Mouse (Mus musculus) midbrain, postnatal 0 days (tissue): ENCODE data around the gene Capg. TPM values are rescaled to one million over a fixed set of nuclear protein-coding genes. Genes with fewer than 3 reads are reported as not detected.

Experiments used
- ATAC-seq: fragments of 200-750 bp; cut with Nextera tagmentation; 2 replicates; pipeline ENCODE4 v1.8.0; 2017; ENCODE audit warnings: moderate number of reproducible peaks, mild to moderate bottlenecking, moderate TSS enrichment, moderate library complexity; ENCODE audit not compliant: low FRiP score
- DNase-seq: peaks from one replicate; pipeline ENCODE4 v3.0.0-alpha.2; 2015; ENCODE audit warnings: low spot score
- H3K27ac ChIP-seq: fragments of 300-500 bp; sonication (generic); 2 replicates; pipeline ENCODE4 v1.5.1; 2014; ENCODE audit warnings: low read depth, mild to moderate bottlenecking, low read length, mixed read lengths
- H3K27me3 ChIP-seq: fragments of 300-500 bp; sonication (generic); 2 replicates; pipeline ENCODE4 v1.6.1; 2014; ENCODE audit warnings: low read length, control low read depth, mixed read lengths; ENCODE audit not compliant: insufficient read depth
- H3K36me3 ChIP-seq: fragments of 300-500 bp; sonication (generic); 2 replicates; pipeline ENCODE4 v1.6.1; 2014; ENCODE audit warnings: low read length, control low read depth, mixed read lengths; ENCODE audit not compliant: insufficient read depth
- H3K4me1 ChIP-seq: fragments of 300-500 bp; sonication (generic); 2 replicates; pipeline ENCODE4 v1.6.1; 2014; ENCODE audit warnings: mild to moderate bottlenecking, control low read depth, antibody characterized with exemption, low read length, mixed read lengths; ENCODE audit not compliant: insufficient read depth
- H3K4me2 ChIP-seq: fragments of 300-500 bp; sonication (generic); 2 replicates; pipeline ENCODE4 v1.6.1; 2014; ENCODE audit warnings: low read depth, mild to moderate bottlenecking, low read length, mixed read lengths; ENCODE audit not compliant: poor library complexity, severe bottlenecking
- H3K4me3 ChIP-seq: fragments of 300-500 bp; sonication (generic); 2 replicates; pipeline ENCODE4 v1.5.1; 2014; ENCODE audit warnings: low read depth, mild to moderate bottlenecking, low read length, moderate library complexity
- H3K9ac ChIP-seq: fragments of 300-500 bp; sonication (generic); replicated peaks from 2 replicates; pipeline ENCODE4 v1.6.1; 2014; ENCODE audit warnings: mild to moderate bottlenecking, low read length, moderate library complexity, mixed read lengths; ENCODE audit not compliant: poor library complexity, severe bottlenecking
- H3K9me3 ChIP-seq: fragments of 300-500 bp; sonication (generic); 2 replicates; pipeline ENCODE4 v1.6.1; 2016; ENCODE audit warnings: low read length, control low read depth
- CTCF ChIP-seq: IDR thresholded peaks from 2 replicates; pipeline ENCODE4 v1.5.1; 2016; ENCODE audit warnings: antibody characterized with exemption, mild to moderate bottlenecking
- WGBS: fragments of 180-500 bp; shearing (Covaris S2); extraction: QIAGEN DNeasy Blood & Tissue Kit; methylation state at CpG from one replicate; pipeline ENCODE4 v1.1.7; 2014; 5-methylcytosine and 5-hydroxymethylcytosine counted together
- polyA plus RNA-seq: library from polyadenylated mRNA; unstranded; fragments of >200 nt; fragmentation: Nextera tagmentation; extraction: Ambion mirVana; gene quantifications from 2 replicates; pipeline ENCODE4 v1.2.1, GENCODE M21; 2015
- total RNA-seq: library from RNA; depleted of rRNA; stranded (reverse); fragments of >200 nt; gene quantifications from 2 replicates; pipeline ENCODE4 v1.2.3, GENCODE M21; 2014; rRNA removed

Gene Capg
- total and polyA plus RNA-seq, 2 experiments from 2014 or later, result 6.3 to 12.2 TPM

- Histone ChIP-seq H3K9me3 (no peaks in the 10 kb centered on the region), H3K27ac (no peak overlapping the region), H3K27me3 (no peaks in the 10 kb centered on the region), H3K4me3 (no peak overlapping the region), H3K9ac (no peak overlapping the region), H3K4me1 (0 out of 2 replicates have a peak, but pooled peaks cover 6% of the 10 kb centered on the region), H3K36me3 (peaks cover 18% of the 10 kb centered on the region), H3K4me2 (no peak overlapping the region)
- peak; percentile 57 for DNase-seq
- WGBS, result 50% methylated on average over 1 of the region's 1 CpGs
- TF ChIP-seq CTCF, result peak; percentile 86
- ATAC-seq, result no peak
Observed at GRCm38 (mm10) chr6:72601732-72602131, 57.5 kb downstream of the Capg start.

- ATAC-seq (no peak), DNase-seq (no peak)
- Histone ChIP-seq H3K27ac (no peak overlapping the region), H3K4me3 (no peak overlapping the region), H3K4me1 (no peaks in the 10 kb centered on the region), H3K4me2 (no peak overlapping the region), H3K27me3 (no peaks in the 10 kb centered on the region), H3K9me3 (no peaks in the 10 kb centered on the region), H3K36me3 (peaks cover 31% of the 10 kb centered on the region), H3K9ac (no peak overlapping the region)
- no peak for TF ChIP-seq CTCF
- WGBS, result 89% methylated on average over 2 of the region's 2 CpGs
Observed at GRCm38 (mm10) chr6:72604066-72604465, 59.9 kb downstream of the Capg start.

- no peaks in the 10 kb centered on the region for H3K4me1 ChIP-seq
- peaks cover 56% of the 10 kb centered on the region for H3K36me3 ChIP-seq
- no peaks in the 10 kb centered on the region for H3K27me3 ChIP-seq
- H3K27ac ChIP-seq, result no peak overlapping the region
- no peak for ATAC-seq
- 82% methylated on average over 4 of the region's 4 CpGs for WGBS
- no peak for TF ChIP-seq CTCF
- H3K4me3 ChIP-seq, result no peak overlapping the region
- no peak overlapping the region for H3K9ac ChIP-seq
- DNase-seq, result no peak
- no peaks in the 10 kb centered on the region for H3K9me3 ChIP-seq
- no peak overlapping the region for H3K4me2 ChIP-seq
Observed at GRCm38 (mm10) chr6:72607060-72607459, 62.9 kb downstream of the Capg start.

DNA sequence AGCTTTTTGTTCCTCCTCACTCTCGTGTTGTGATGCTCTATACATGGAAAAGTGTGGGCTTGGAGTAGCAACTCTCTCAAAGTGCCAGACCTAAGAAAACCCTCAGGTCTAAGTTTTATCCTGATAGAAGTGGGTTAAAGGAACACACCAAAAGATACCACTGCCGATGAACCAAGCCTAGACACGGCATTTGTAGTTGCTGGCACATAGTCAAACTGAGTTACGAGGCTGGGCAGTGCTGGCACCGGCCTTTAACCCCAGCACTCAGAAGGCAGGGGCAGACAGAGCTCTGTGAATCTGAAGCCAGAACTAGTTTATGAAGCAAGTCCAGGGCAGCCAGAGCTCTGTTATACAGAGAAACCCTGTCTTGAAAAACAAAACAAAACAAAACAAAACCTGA is 63.5 kb downstream of the Capg start:
- no peaks in the 10 kb centered on the region for H3K27me3 ChIP-seq
- no peaks in the 10 kb centered on the region for H3K9me3 ChIP-seq
- no peaks in the 10 kb centered on the region for H3K4me1 ChIP-seq
- no peak overlapping the region for H3K9ac ChIP-seq
- H3K27ac ChIP-seq, result no peak overlapping the region
- H3K4me2 ChIP-seq, result no peak overlapping the region
- WGBS, result 90% methylated on average over 5 of the region's 5 CpGs
- no peak for ATAC-seq
- no peak for TF ChIP-seq CTCF
- peaks cover 56% of the 10 kb centered on the region for H3K36me3 ChIP-seq
- DNase-seq, result no peak
- no peak overlapping the region for H3K4me3 ChIP-seq

- no peak for TF ChIP-seq CTCF
- 91% methylated on average over 4 of the region's 4 CpGs for WGBS
- Histone ChIP-seq H3K36me3 (peaks cover 61% of the 10 kb centered on the region), H3K27me3 (no peaks in the 10 kb centered on the region), H3K4me2 (no peak overlapping the region), H3K4me1 (no peaks in the 10 kb centered on the region), H3K4me3 (no peak overlapping the region), H3K27ac (no peak overlapping the region), H3K9ac (no peak overlapping the region), H3K9me3 (no peaks in the 10 kb centered on the region)
- no peak for DNase-seq
- no peak for ATAC-seq
Observed at GRCm38 (mm10) chr6:72608662-72609184, 64.5 kb downstream of the Capg start.

DNA sequence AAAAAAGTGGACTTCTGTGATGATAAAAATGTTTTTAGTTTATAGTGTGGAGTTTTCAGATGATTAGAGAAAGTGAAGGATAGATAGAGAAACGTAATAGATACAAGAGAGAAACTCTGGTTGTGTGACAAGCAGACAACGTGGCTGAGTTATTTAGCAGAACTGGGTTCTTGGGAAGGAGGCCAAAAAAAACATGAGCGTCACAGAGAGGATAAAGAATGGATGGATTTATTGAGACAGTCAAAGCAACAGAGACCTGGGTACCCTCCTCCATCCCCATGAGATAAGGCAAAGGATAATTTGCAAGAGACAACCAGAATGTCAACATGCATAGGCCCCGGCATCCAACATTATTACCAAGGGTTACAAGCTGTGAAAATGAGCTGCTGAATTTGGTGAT is 66.1 kb downstream of the Capg start:
- H3K27me3 ChIP-seq, result no peaks in the 10 kb centered on the region
- H3K4me2 ChIP-seq, result no peak overlapping the region
- TF ChIP-seq CTCF, result no peak
- no peaks in the 10 kb centered on the region for H3K9me3 ChIP-seq
- WGBS, result 82% methylated on average over 4 of the region's 4 CpGs
- peaks cover 54% of the 10 kb centered on the region for H3K36me3 ChIP-seq
- no peak overlapping the region for H3K9ac ChIP-seq
- ATAC-seq, result no peak
- no peak overlapping the region for H3K4me3 ChIP-seq
- peaks cover 11% of the 10 kb centered on the region for H3K4me1 ChIP-seq
- no peak for DNase-seq
- H3K27ac ChIP-seq, result no peak overlapping the region

Other genes starting within 250 kb of the Capg start
- gene Sftpb, start 239.8 kb upstream of the Capg start, total RNA-seq, result 1.9 and 3.0 TPM in 2 replicates
- 0.19 and 0.20 TPM in 2 replicates for gene Sftpb, start 239.8 kb upstream of the Capg start, polyA plus RNA-seq
- gene Usp39, start 199.2 kb upstream of the Capg start, total RNA-seq, result 43.7 and 45.3 TPM in 2 replicates
- gene Usp39, start 199.2 kb upstream of the Capg start, polyA plus RNA-seq, result 34.5 and 35.5 TPM in 2 replicates
- 9.5 and 10.0 TPM in 2 replicates for gene 0610030E20Rik, start 197.1 kb upstream of the Capg start, total RNA-seq
- 13.3 and 14.7 TPM in 2 replicates for gene 0610030E20Rik, start 197.1 kb upstream of the Capg start, polyA plus RNA-seq
- 23.1 and 28.5 TPM in 2 replicates for gene Tmem150a, start 188.9 kb upstream of the Capg start, total RNA-seq
- gene Tmem150a, start 188.9 kb upstream of the Capg start, polyA plus RNA-seq, result 12.9 and 14.9 TPM in 2 replicates
- 64.5 and 87.3 TPM in 2 replicates for gene Rnf181, start 177.4 kb upstream of the Capg start, total RNA-seq
- gene Rnf181, start 177.4 kb upstream of the Capg start, polyA plus RNA-seq, result 120 and 131 TPM in 2 replicates
- 6.5 and 19.3 TPM in 2 replicates for gene Vamp5, start 163.9 kb upstream of the Capg start, total RNA-seq
- gene Vamp5, start 163.9 kb upstream of the Capg start, polyA plus RNA-seq, result 14.4 and 14.5 TPM in 2 replicates
- gene Vamp8, start 153.7 kb upstream of the Capg start, total RNA-seq, result 6.0 and 11.6 TPM in 2 replicates
- gene Vamp8, start 153.7 kb upstream of the Capg start, polyA plus RNA-seq, result 23.7 and 24.8 TPM in 2 replicates
- 18.8 and 19.0 TPM in 2 replicates for gene Ggcx, start 130.1 kb upstream of the Capg start, total RNA-seq
- 10.7 and 11.0 TPM in 2 replicates for gene Ggcx, start 130.1 kb upstream of the Capg start, polyA plus RNA-seq
- 120 and 150 TPM in 2 replicates for gene Mat2a, start 104.8 kb upstream of the Capg start, total RNA-seq
- 279 and 298 TPM in 2 replicates for gene Mat2a, start 104.8 kb upstream of the Capg start, polyA plus RNA-seq
- 0.28 TPM in 1 of 2 replicates, not detected in the other for gene Sh2d6, start 22.7 kb upstream of the Capg start, total RNA-seq
- 0.25 and 0.48 TPM in 2 replicates for gene Sh2d6, start 22.7 kb upstream of the Capg start, polyA plus RNA-seq
- 12.5 and 18.3 TPM in 2 replicates for gene Elmod3, start 54.0 kb downstream of the Capg start, total RNA-seq
- gene Elmod3, start 54.0 kb downstream of the Capg start, polyA plus RNA-seq, result 16.0 and 17.9 TPM in 2 replicates
- 4.4 and 4.5 TPM in 2 replicates for gene Retsat, start 54.1 kb downstream of the Capg start, total RNA-seq
- 6.8 and 7.5 TPM in 2 replicates for gene Retsat, start 54.1 kb downstream of the Capg start, polyA plus RNA-seq
- 34.2 and 36.2 TPM in 2 replicates for gene Tgoln1, start 72.6 kb downstream of the Capg start, total RNA-seq
- gene Tgoln1, start 72.6 kb downstream of the Capg start, polyA plus RNA-seq, result 37.7 and 39.2 TPM in 2 replicates
- gene Tcf7l1, start 244.9 kb downstream of the Capg start, total RNA-seq, result 0.80 and 3.1 TPM in 2 replicates
- 5.8 and 6.0 TPM in 2 replicates for gene Tcf7l1, start 244.9 kb downstream of the Capg start, polyA plus RNA-seq